Mouse (Mus musculus) CH12.LX (cell line): ENCODE measurements around the gene Clcf1. TPM values are rescaled to one million over a fixed set of nuclear protein-coding genes. Genes with fewer than 3 reads are reported as not detected.
A peak's percentile ranks its signal among the peaks of the same experiment; 100 is the strongest.

Experiments
- DNase-seq: peaks from one replicate; pipeline ENCODE4 v3.0.0-alpha.2; 2013; ENCODE audit errors: extremely low read depth
- H3K27ac ChIP-seq: 2 replicates; pipeline ENCODE4 v1.5.1; 2012; ENCODE audit warnings: low read depth, mild to moderate bottlenecking, control low read depth, moderate library complexity; ENCODE audit not compliant: insufficient read depth
- H3K27me3 ChIP-seq: replicated peaks from 2 replicates; pipeline ENCODE3; 2012; ENCODE audit warnings: inconsistent platforms
- H3K36me3 ChIP-seq, 2 experiments: replicated peaks in 1 of 2; 2 replicates each; pipeline versions ENCODE3 to v1.6.1; 2012; ENCODE audit warnings: inconsistent platforms in 1 of 2, low read length in 1 of 2, mild to moderate bottlenecking in 1 of 2, mixed read lengths in 1 of 2, moderate library complexity in 1 of 2; ENCODE audit not compliant: control insufficient read depth in 1 of 2, insufficient read depth in 1 of 2
- H3K4me1 ChIP-seq, 2 experiments: 2 replicates each; pipeline ENCODE4 v1.6.1; 2012; ENCODE audit warnings: inconsistent platforms in 1 of 2, moderate library complexity in 1 of 2; ENCODE audit not compliant: insufficient read depth in 2 of 2, control insufficient read depth in 1 of 2
- H3K4me2 ChIP-seq: 2 replicates; pipeline ENCODE4 v1.6.1; 2012; ENCODE audit warnings: low read depth, mild to moderate bottlenecking, control low read depth; ENCODE audit not compliant: poor library complexity, insufficient read depth, severe bottlenecking
- H3K4me3 ChIP-seq, 3 experiments: fragments of 150-350 bp in 1 of 3; sonication (generic) in 1 of 3; replicated peaks in 1 of 3; 2 replicates each; pipeline versions ENCODE3 to v1.5.1; 2011 to 2012; ENCODE audit warnings: low read depth in 2 of 3, low read length in 2 of 3, mild to moderate bottlenecking in 2 of 3, moderate library complexity in 2 of 3, control low read depth in 1 of 3, improper control_type of control experiment in 1 of 3, inconsistent platforms in 1 of 3, mixed read lengths in 1 of 3; ENCODE audit not compliant: poor library complexity in 1 of 3
- H3K79me2 ChIP-seq: replicated peaks from 2 replicates; pipeline ENCODE4 v1.6.1; 2012; ENCODE audit warnings: mild to moderate bottlenecking, moderate library complexity; ENCODE audit not compliant: control insufficient read depth, poor library complexity, insufficient read depth, severe bottlenecking; ENCODE audit errors: extremely low read depth
- H3K9ac ChIP-seq: 2 replicates; pipeline ENCODE4 v1.6.1; 2012; ENCODE audit warnings: low read depth, mild to moderate bottlenecking, control low read depth, moderate library complexity; ENCODE audit not compliant: insufficient read depth
- H3K9me3 ChIP-seq: replicated peaks from 2 replicates; pipeline ENCODE3; 2012; ENCODE audit warnings: low read length, inconsistent platforms, mixed read lengths
- BHLHE40 ChIP-seq: IDR thresholded peaks from 2 replicates; pipeline ENCODE4 v1.6.1; 2011; ENCODE audit warnings: mild to moderate bottlenecking, low read depth, low read length, improper control_type of control experiment
- ETS1 ChIP-seq: conservative IDR thresholded peaks from 2 replicates; pipeline ENCODE4 v1.6.1; 2012; ENCODE audit warnings: low read depth, mild to moderate bottlenecking, inconsistent platforms, low read length, improper control_type of control experiment, moderate library complexity
- GABPA ChIP-seq: IDR thresholded peaks from 2 replicates; pipeline ENCODE4 v1.6.1; 2012; ENCODE audit warnings: low read depth, low read length, improper control_type of control experiment, inconsistent platforms; ENCODE audit not compliant: insufficient replicate concordance
- IRF4 ChIP-seq: IDR thresholded peaks from 2 replicates; pipeline ENCODE4 v1.6.1; 2014; ENCODE audit warnings: low read depth, mild to moderate bottlenecking, inconsistent platforms, low read length, improper control_type of control experiment
- MAFK ChIP-seq: IDR thresholded peaks from 2 replicates; pipeline ENCODE4 v1.6.1; 2011; ENCODE audit warnings: low read length, improper control_type of control experiment; ENCODE audit not compliant: insufficient replicate concordance
- MAX ChIP-seq: IDR thresholded peaks from 2 replicates; pipeline ENCODE4 v1.6.1; 2011; ENCODE audit warnings: low read length, improper control_type of control experiment
- MXI1 ChIP-seq: IDR thresholded peaks from 2 replicates; pipeline ENCODE4 v1.6.1; 2011; ENCODE audit warnings: mild to moderate bottlenecking, low read depth, low read length, improper control_type of control experiment
- NRF1 ChIP-seq: IDR thresholded peaks from 2 replicates; pipeline ENCODE4 v1.6.1; 2014; ENCODE audit warnings: low read depth, mild to moderate bottlenecking, inconsistent platforms, low read length, improper control_type of control experiment, moderate library complexity
- RCOR1 ChIP-seq: conservative IDR thresholded peaks from 2 replicates; pipeline ENCODE4 v1.6.1; 2012; ENCODE audit warnings: low read depth, mild to moderate bottlenecking, inconsistent platforms, low read length, improper control_type of control experiment
- SIN3A ChIP-seq: IDR thresholded peaks from 2 replicates; pipeline ENCODE4 v1.6.1; 2012; ENCODE audit warnings: low read length, improper control_type of control experiment, inconsistent platforms
- SMC3 ChIP-seq: IDR thresholded peaks from 2 replicates; pipeline ENCODE4 v1.6.1; 2011; ENCODE audit warnings: low read depth, low read length, improper control_type of control experiment
- UBTF ChIP-seq: IDR thresholded peaks from 2 replicates; pipeline ENCODE4 v1.6.1; 2012; ENCODE audit warnings: low read depth, mild to moderate bottlenecking, inconsistent platforms, low read length, improper control_type of control experiment, moderate library complexity
- USF2 ChIP-seq: conservative IDR thresholded peaks from 2 replicates; pipeline ENCODE4 v1.6.1; 2011; ENCODE audit warnings: low read depth, low read length, improper control_type of control experiment
- ZNF384 ChIP-seq: IDR thresholded peaks from 2 replicates; pipeline ENCODE4 v1.6.1; 2012; ENCODE audit warnings: low read depth, low read length, improper control_type of control experiment, inconsistent platforms
- dilution Hi-C: fragments of 300-500 bp; cut with MboI; formaldehyde crosslinking; loops from 2 replicates; pipeline ENCODE4 v1.14.3; 2020; ENCODE audit warnings: low sequenced_read_pairs; ENCODE audit not compliant: extremely low pct_unique_long_range_greater_than_20kb, extremely low pct_ligation_motif_present
- in situ Hi-C: fragments of 300-500 bp; cut with MboI; formaldehyde crosslinking; loops from 3 replicates; pipeline ENCODE4 v1.14.3; 2019; ENCODE audit warnings: low sequenced_read_pairs, low pct_ligation_motif_present, low pct_unique_long_range_greater_than_20kb, mixed read lengths
- polyA plus RNA-seq: library from polyadenylated mRNA; unstranded; fragments of >175 nt; gene quantifications from 2 replicates; pipeline ENCODE4 v1.2.1, GENCODE M21; 2012; ENCODE audit warnings: low read depth; ENCODE audit not compliant: insufficient read length
- total RNA-seq, 2 experiments: library from RNA; depleted of rRNA; stranded (reverse); fragments of 300-350 nt in 1 of 2; fragments of >200 nt in 1 of 2; gene quantifications; 2 replicates each; pipeline ENCODE4 v1.2.3; 2012 to 2014

Clcf1 gene
- total and polyA plus RNA-seq, 3 experiments, result 0.09 to 1.0 (median 0.28) TPM

DNA sequence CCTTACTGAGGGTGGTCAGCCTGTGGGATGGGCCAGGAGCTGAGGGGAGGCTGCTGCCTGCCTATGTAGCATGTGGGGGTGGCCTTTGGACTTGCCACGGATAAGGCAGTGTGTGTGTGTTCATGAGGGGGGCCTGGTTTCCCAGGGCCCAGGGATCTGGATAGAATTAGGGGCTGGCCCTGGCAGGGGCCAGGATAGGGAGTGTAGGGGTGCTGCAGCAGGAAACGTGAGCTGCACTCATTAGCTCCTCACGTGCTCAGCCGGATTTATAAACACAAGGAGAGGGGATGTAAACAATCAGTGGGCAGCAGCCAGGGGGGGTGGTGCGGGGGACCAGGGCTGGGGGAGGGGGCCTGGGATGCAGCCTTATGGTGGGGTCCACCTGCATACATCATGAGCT lies 3.1 kb downstream of the Clcf1 start:
- no peak overlapping the region for H3K4me3 ChIP-seq
- DNase-seq, result no peak

GRCm38 (mm10) chr19:4217855-4218254 lies 3.8 kb downstream of the Clcf1 start:
- Histone ChIP-seq H3K79me2 (no peaks in the 10 kb centered on the region), H3K4me1 (peaks cover 10 to 59% of the 10 kb centered on the region in 2 experiments; a peak in 3 of 4 replicates), H3K9ac (no peak overlapping the region), H3K27me3 (peaks cover 48% of the 10 kb centered on the region), H3K4me2 (no peak overlapping the region), H3K4me3 (no peak overlapping the region), H3K9me3 (no peaks in the 10 kb centered on the region), H3K27ac (no peak overlapping the region), H3K36me3 (no peaks in the 10 kb centered on the region)
- in situ Hi-C loops, result no loop called here
- no peak for DNase-seq
- dilution Hi-C loops, result no loop called here
- TF ChIP-seq SMC3, result no peak
- no peak for TF ChIP-seq MXI1
- no peak for TF ChIP-seq UBTF
- no peak for TF ChIP-seq SIN3A

More for the DNA sequence above, 3.1 kb downstream of the Clcf1 start:
- peaks cover 10 to 52% of the 10 kb centered on the region in 2 experiments; a peak in 3 of 4 replicates for H3K4me1 ChIP-seq
- H3K27ac ChIP-seq, result no peak overlapping the region
- no peaks in the 10 kb centered on the region for H3K79me2 ChIP-seq
- H3K36me3 ChIP-seq, result no peaks in the 10 kb centered on the region
- peaks cover 50% of the 10 kb centered on the region for H3K27me3 ChIP-seq
- dilution Hi-C loops, result no loop called here
- no peak overlapping the region for H3K4me2 ChIP-seq
- no peak overlapping the region for H3K9ac ChIP-seq
- TF ChIP-seq RCOR1 (no peak), SIN3A (no peak), GABPA (no peak), ZNF384 (no peak), NRF1 (no peak), MAX (no peak), USF2 (no peak), MAFK (no peak)
- no peaks in the 10 kb centered on the region for H3K9me3 ChIP-seq
- in situ Hi-C loops, result no loop called here

- Histone ChIP-seq H3K79me2 (no peaks in the 10 kb centered on the region), H3K36me3 (no peaks in the 10 kb centered on the region), H3K4me2 (no peak overlapping the region), H3K9ac (no peak overlapping the region), H3K4me1 (peaks cover 10 to 59% of the 10 kb centered on the region in 2 experiments; a peak in 3 of 4 replicates), H3K4me3 (no peak overlapping the region), H3K9me3 (no peaks in the 10 kb centered on the region), H3K27me3 (peaks cover 44% of the 10 kb centered on the region), H3K27ac (no peak overlapping the region)
- DNase-seq, result no peak
- in situ Hi-C loops (no loop called here), dilution Hi-C loops (no loop called here)
- TF ChIP-seq MAX, result no peak
- TF ChIP-seq NRF1, result peak; percentile 57
- no peak; the same call in 1 of the 2 replicates for TF ChIP-seq ETS1
- 0 out of 2 replicates have a peak, but pooled peaks have one; percentile 35 for TF ChIP-seq BHLHE40
- TF ChIP-seq IRF4, result no peak
Observed at GRCm38 (mm10) chr19:4218293-4218692, 4.3 kb downstream of the Clcf1 start.
